ENCODE assay signal across 8 mouse cellular contexts in the genomic region with DNA sequence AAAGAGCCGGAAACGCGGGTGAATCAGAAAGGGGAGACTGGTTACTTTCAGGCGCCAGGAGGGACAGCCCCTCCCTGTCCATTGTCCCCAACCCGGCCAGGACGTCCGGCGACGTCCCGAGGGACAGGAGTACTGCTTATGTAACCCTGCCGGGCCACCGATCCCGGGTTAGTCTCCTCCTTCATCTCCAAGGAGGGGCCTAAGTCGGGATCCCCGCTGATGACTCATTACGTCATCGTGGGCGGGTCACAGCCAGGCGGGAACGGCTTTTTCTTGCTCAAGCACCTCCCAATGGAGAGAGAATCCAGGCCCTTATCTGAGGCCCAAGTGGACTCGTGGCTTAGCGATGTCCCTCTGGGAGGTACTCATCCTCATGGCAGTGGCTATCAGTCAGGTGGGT. TPM values are rescaled to one million over a fixed set of nuclear protein-coding genes. Genes with fewer than 3 reads are reported as not detected.
A peak's percentile ranks its signal among the peaks of the same experiment; 100 is the strongest.
DNase-seq lines count a peak whose midpoint lies in the region; ATAC-seq and TF ChIP-seq lines count a peak whose summit lies in the region.

No protein-coding gene starts in this region.

- H3K36me3 ChIP-seq in C2C12 (ENCODE audit: control insufficient read depth, insufficient read depth): no peaks in the 10 kb centered on the region
- no peaks in the 10 kb centered on the region for H3K36me3 ChIP-seq in forebrain, embryonic 10.5 days (replicated peaks)
- no peaks in the 10 kb centered on the region for H3K36me3 ChIP-seq in heart, embryonic 14.5 days (ENCODE audit: control insufficient read depth, insufficient read depth, low read length)
- no peaks in the 10 kb centered on the region for H3K36me3 ChIP-seq in liver, embryonic 15.5 days (replicated peaks)
- H3K36me3 ChIP-seq in neural tube, embryonic 12.5 days: no peaks in the 10 kb centered on the region

- H3K27ac ChIP-seq in brown adipose tissue, adult 24 weeks (replicated peaks; ENCODE audit: low read depth, low read length): peak overlapping the region; percentile 97
- peak overlapping the region; percentile 82 for H3K27ac ChIP-seq in forebrain, embryonic 10.5 days
- peak overlapping the region; percentile 88 to 91 for H3K27ac ChIP-seq in heart, embryonic 14.5 days (replicated peaks in 1 of 2; ENCODE audit: control insufficient read depth in 1 of 2, insufficient read depth in 1 of 2, low read depth in 2 of 2, low read length in 2 of 2)
- peak overlapping the region; percentile 45; the same call in 1 of the 2 replicates for H3K27ac ChIP-seq in liver, embryonic 15.5 days (replicated peaks)
- H3K27ac ChIP-seq in neural tube, embryonic 12.5 days: no peak overlapping the region

- no peaks in the 10 kb centered on the region for H3K79me2 ChIP-seq in C2C12 (ENCODE audit: control insufficient read depth, insufficient read depth)

- TF ChIP-seq CTCF in C2C12 (IDR thresholded peaks at IDR 0.05; ENCODE audit: control insufficient read depth, insufficient read depth, insufficient read length): no peak

- DNase-seq in forebrain, embryonic 10.5 days (ENCODE audit: extremely low spot score, low spot score): peak; percentile 88
- peak; percentile 94 for DNase-seq in kidney, postnatal 14 days
- DNase-seq in urinary bladder, adult 2 months (ENCODE audit: low spot score): peak; percentile 67

- no peaks in the 10 kb centered on the region for H3K9me3 ChIP-seq in forebrain, embryonic 10.5 days
- H3K9me3 ChIP-seq in heart, embryonic 14.5 days (ENCODE audit: control insufficient read depth, low read length): 0 out of 2 replicates have a peak, but pooled peaks cover 4% of the 10 kb centered on the region
- H3K9me3 ChIP-seq in liver, embryonic 15.5 days (replicated peaks): no peaks in the 10 kb centered on the region
- no peaks in the 10 kb centered on the region for H3K9me3 ChIP-seq in neural tube, embryonic 12.5 days

- ATAC-seq in heart, embryonic 14.5 days (ENCODE audit: insufficient number of reproducible peaks, insufficient read depth, low FRiP score, low read depth): peak; percentile 86
- ATAC-seq in liver, embryonic 15.5 days (ENCODE audit: insufficient read depth): peak; percentile 68
- ATAC-seq in neural tube, embryonic 12.5 days (ENCODE audit: low FRiP score, low read depth): peak; percentile 55

- no peaks in the 10 kb centered on the region for H3K27me3 ChIP-seq in C2C12 (ENCODE audit: control insufficient read depth, insufficient read depth, insufficient read length)
- peaks cover 19% of the 10 kb centered on the region for H3K27me3 ChIP-seq in forebrain, embryonic 10.5 days (ENCODE audit: poor library complexity, severe bottlenecking)
- no peaks in the 10 kb centered on the region for H3K27me3 ChIP-seq in heart, embryonic 14.5 days (ENCODE audit: control insufficient read depth, insufficient read depth, low read length)
- peaks cover 72% of the 10 kb centered on the region for H3K27me3 ChIP-seq in liver, embryonic 15.5 days
- no peaks in the 10 kb centered on the region; the same call in 1 of the 2 replicates for H3K27me3 ChIP-seq in neural tube, embryonic 12.5 days (replicated peaks)

- WGBS in forebrain, embryonic 10.5 days: 0% methylated on average over 22 of the region's 22 CpGs
- WGBS in heart, embryonic 14.5 days: under 1% methylated on average over 22 of the region's 22 CpGs
- WGBS in liver, embryonic 15.5 days (ENCODE audit: insufficient replicate concordance): under 1% methylated on average over 22 of the region's 22 CpGs
- 0% methylated on average over 22 of the region's 22 CpGs for whole genome bisulfite sequencing in neural tube, embryonic 12.5 days

- H3K4me3 ChIP-seq in C2C12 (ENCODE audit: insufficient read depth, poor library complexity, severe bottlenecking): no peak overlapping the region
- H3K4me3 ChIP-seq in brown adipose tissue, adult 24 weeks (ENCODE audit: insufficient read depth, low read depth, low read length): peak overlapping the region; percentile 60
- peak overlapping the region; percentile 57 for H3K4me3 ChIP-seq in forebrain, embryonic 10.5 days
- peak overlapping the region; percentile 39 to 46 for H3K4me3 ChIP-seq in heart, embryonic 14.5 days (ENCODE audit: control insufficient read depth in 1 of 2, insufficient read depth in 1 of 2, low read depth in 1 of 2, low read length in 2 of 2)
- H3K4me3 ChIP-seq in liver, embryonic 15.5 days (replicated peaks): peak overlapping the region; percentile 54
- peak overlapping the region; percentile 31 for H3K4me3 ChIP-seq in neural tube, embryonic 12.5 days

- peak overlapping the region; percentile 57 for H3ac ChIP-seq in C2C12 (ENCODE audit: control insufficient read depth, insufficient read length, low read depth)

- H3K79me3 ChIP-seq in C2C12 (ENCODE audit: low read depth): no peaks in the 10 kb centered on the region

- H3K4me2 ChIP-seq in heart, embryonic 14.5 days (ENCODE audit: low read length): peak overlapping the region; percentile 80
- H3K4me2 ChIP-seq in liver, embryonic 15.5 days: peak overlapping the region; percentile 85
- peak overlapping the region; percentile 74 for H3K4me2 ChIP-seq in neural tube, embryonic 12.5 days (replicated peaks)

- peak overlapping the region; percentile 60 for H3K9ac ChIP-seq in heart, embryonic 14.5 days (ENCODE audit: low read length)
- peak overlapping the region; percentile 52 for H3K9ac ChIP-seq in liver, embryonic 15.5 days
- peak overlapping the region; percentile 42 for H3K9ac ChIP-seq in neural tube, embryonic 12.5 days

- H3K4me1 ChIP-seq in brown adipose tissue, adult 24 weeks (ENCODE audit: control insufficient read depth, insufficient read depth, insufficient read length, low read length): no peaks in the 10 kb centered on the region
- peaks cover 26% of the 10 kb centered on the region for H3K4me1 ChIP-seq in forebrain, embryonic 10.5 days
- H3K4me1 ChIP-seq in heart, embryonic 14.5 days (ENCODE audit: control insufficient read depth in 2 of 2, insufficient read depth in 2 of 2, low read length in 2 of 2): peaks cover 11 to 36% of the 10 kb centered on the region in 2 experiments
- H3K4me1 ChIP-seq in liver, embryonic 15.5 days (replicated peaks): peaks cover 33% of the 10 kb centered on the region
- peaks cover 13% of the 10 kb centered on the region for H3K4me1 ChIP-seq in neural tube, embryonic 12.5 days

TF ChIP-seq in C2C12, 6 proteins besides CTCF, POLR2A, EP300 and RAD21 (continues in another document):
- no peak for TF ChIP-seq MYOG (IDR thresholded peaks at IDR 0.05; ENCODE audit: control insufficient read depth, extremely low read depth, insufficient read length)

RNA-seq across cellular contexts. Expression of a gene that starts 17.3 kb away (rescaled TPM):
- 1.4 TPM for polyA plus RNA-seq in C2C12 (2012; fragmentation: generic; extraction: Trizol)
- 2.7 and 48.0 TPM in 2 replicates for polyA plus RNA-seq in brown adipose tissue, adult 24 weeks (2012; ENCODE audit: insufficient read depth, insufficient read length, missing spikeins)
- 0.10 TPM in 1 of 2 replicates, not detected in the other for polyA plus RNA-seq in forebrain, embryonic 10.5 days (2016; fragmentation: Nextera tagmentation; extraction: Ambion mirVana)
- 0.22 TPM in 1 of 2 replicates, not detected in the other for polyA plus RNA-seq in heart, embryonic 14.5 days (2014; fragmentation: Nextera tagmentation; extraction: Ambion mirVana)
- 0.03 TPM in 1 of 2 replicates, not detected in the other for polyA plus RNA-seq in liver, embryonic 15.5 days (2015; fragmentation: Nextera tagmentation; extraction: Ambion mirVana)
- 0.08 TPM in 1 of 2 replicates, not detected in the other for polyA plus RNA-seq in neural tube, embryonic 12.5 days (2016; fragmentation: Nextera tagmentation; extraction: Ambion mirVana)
- polyA plus RNA-seq in urinary bladder, adult 2 months (2012; rRNA removed): 1.5 and 2.6 TPM in 2 replicates

RNA-seq across cellular contexts. Expression of a gene that starts 17.4 kb away (rescaled TPM):
- polyA plus RNA-seq in C2C12 (2012; fragmentation: generic; extraction: Trizol): 151 TPM
- polyA plus RNA-seq in brown adipose tissue, adult 24 weeks (2012; ENCODE audit: insufficient read depth, insufficient read length, missing spikeins): 32.6 and 38.4 TPM in 2 replicates
- polyA plus RNA-seq in forebrain, embryonic 10.5 days (2016; fragmentation: Nextera tagmentation; extraction: Ambion mirVana): 95.3 and 96.1 TPM in 2 replicates
- 60.0 and 68.7 TPM in 2 replicates for polyA plus RNA-seq in heart, embryonic 14.5 days (2014; fragmentation: Nextera tagmentation; extraction: Ambion mirVana)
- polyA plus RNA-seq in liver, embryonic 15.5 days (2015; fragmentation: Nextera tagmentation; extraction: Ambion mirVana): 14.0 and 14.5 TPM in 2 replicates
- 103 and 104 TPM in 2 replicates for polyA plus RNA-seq in neural tube, embryonic 12.5 days (2016; fragmentation: Nextera tagmentation; extraction: Ambion mirVana)
- polyA plus RNA-seq in urinary bladder, adult 2 months (2012; rRNA removed): 42.3 and 47.5 TPM in 2 replicates

RNA-seq across cellular contexts. Expression of a gene that starts 32.2 kb away (rescaled TPM):
- 25.6 TPM for polyA plus RNA-seq in C2C12 (2012; fragmentation: generic; extraction: Trizol)
- 3.3 and 5.5 TPM in 2 replicates for polyA plus RNA-seq in brown adipose tissue, adult 24 weeks (2012; ENCODE audit: insufficient read depth, insufficient read length, missing spikeins)
- polyA plus RNA-seq in forebrain, embryonic 10.5 days (2016; fragmentation: Nextera tagmentation; extraction: Ambion mirVana): 30.9 and 32.2 TPM in 2 replicates
- polyA plus RNA-seq in heart, embryonic 14.5 days (2014; fragmentation: Nextera tagmentation; extraction: Ambion mirVana): 12.7 and 15.7 TPM in 2 replicates
- 7.9 and 8.1 TPM in 2 replicates for polyA plus RNA-seq in liver, embryonic 15.5 days (2015; fragmentation: Nextera tagmentation; extraction: Ambion mirVana)
- 18.2 and 19.8 TPM in 2 replicates for polyA plus RNA-seq in neural tube, embryonic 12.5 days (2016; fragmentation: Nextera tagmentation; extraction: Ambion mirVana)
- 8.9 and 9.8 TPM in 2 replicates for polyA plus RNA-seq in urinary bladder, adult 2 months (2012; rRNA removed)

RNA-seq across cellular contexts. Expression of a gene that starts 32.4 kb away (rescaled TPM):
- 21.5 TPM for polyA plus RNA-seq in C2C12 (2012; fragmentation: generic; extraction: Trizol)
- polyA plus RNA-seq in brown adipose tissue, adult 24 weeks (2012; ENCODE audit: insufficient read depth, insufficient read length, missing spikeins): 1.7 and 4.1 TPM in 2 replicates
- polyA plus RNA-seq in forebrain, embryonic 10.5 days (2016; fragmentation: Nextera tagmentation; extraction: Ambion mirVana): 5.4 and 6.3 TPM in 2 replicates
- polyA plus RNA-seq in heart, embryonic 14.5 days (2014; fragmentation: Nextera tagmentation; extraction: Ambion mirVana): 15.2 and 15.4 TPM in 2 replicates
- 0.94 and 1.5 TPM in 2 replicates for polyA plus RNA-seq in liver, embryonic 15.5 days (2015; fragmentation: Nextera tagmentation; extraction: Ambion mirVana)
- 3.1 and 3.2 TPM in 2 replicates for polyA plus RNA-seq in neural tube, embryonic 12.5 days (2016; fragmentation: Nextera tagmentation; extraction: Ambion mirVana)
- 16.5 and 19.6 TPM in 2 replicates for polyA plus RNA-seq in urinary bladder, adult 2 months (2012; rRNA removed)

RNA-seq across cellular contexts. Expression of a gene that starts 44.7 kb away (rescaled TPM):
- 107 TPM for polyA plus RNA-seq in C2C12 (2012; fragmentation: generic; extraction: Trizol)
- 14.9 and 16.6 TPM in 2 replicates for polyA plus RNA-seq in brown adipose tissue, adult 24 weeks (2012; ENCODE audit: insufficient read depth, insufficient read length, missing spikeins)
- polyA plus RNA-seq in forebrain, embryonic 10.5 days (2016; fragmentation: Nextera tagmentation; extraction: Ambion mirVana): 32.1 and 33.1 TPM in 2 replicates
- polyA plus RNA-seq in heart, embryonic 14.5 days (2014; fragmentation: Nextera tagmentation; extraction: Ambion mirVana): 39.2 and 43.6 TPM in 2 replicates
- 3.9 and 5.2 TPM in 2 replicates for polyA plus RNA-seq in liver, embryonic 15.5 days (2015; fragmentation: Nextera tagmentation; extraction: Ambion mirVana)
- polyA plus RNA-seq in neural tube, embryonic 12.5 days (2016; fragmentation: Nextera tagmentation; extraction: Ambion mirVana): 91.1 and 99.1 TPM in 2 replicates
- 36.2 and 45.7 TPM in 2 replicates for polyA plus RNA-seq in urinary bladder, adult 2 months (2012; rRNA removed)
